Mouse (Mus musculus) brown adipose tissue, adult 24 weeks (tissue): Measurements from ENCODE around the gene Gon7. TPM values are rescaled to one million over a fixed set of nuclear protein-coding genes. Genes with fewer than 3 reads are reported as not detected.

Source experiments
- H3K27ac ChIP-seq: fragments of 200-500 bp; replicated peaks from 2 replicates; pipeline ENCODE4 v1.5.1; 2012; ENCODE audit warnings: low read depth, mild to moderate bottlenecking, low read length
- H3K4me1 ChIP-seq: fragments of 200-500 bp; 2 replicates; pipeline ENCODE4 v1.6.1; 2012; ENCODE audit warnings: low read length, mixed read lengths; ENCODE audit not compliant: control insufficient read depth, insufficient read depth, insufficient read length
- H3K4me3 ChIP-seq: fragments of 200-500 bp; 2 replicates; pipeline ENCODE4 v1.5.1; 2012; ENCODE audit warnings: low read depth, mild to moderate bottlenecking, low read length, moderate library complexity; ENCODE audit not compliant: insufficient read depth
- polyA plus RNA-seq: library from polyadenylated mRNA; stranded (reverse); fragments of >200 nt; gene quantifications from 2 replicates; pipeline ENCODE4 v1.2.4, GENCODE M21; 2012; ENCODE audit not compliant: missing spikeins, insufficient read depth, insufficient read length

Gon7 gene
- polyA plus RNA-seq, 1 experiment = 7.5 TPM

DNA sequence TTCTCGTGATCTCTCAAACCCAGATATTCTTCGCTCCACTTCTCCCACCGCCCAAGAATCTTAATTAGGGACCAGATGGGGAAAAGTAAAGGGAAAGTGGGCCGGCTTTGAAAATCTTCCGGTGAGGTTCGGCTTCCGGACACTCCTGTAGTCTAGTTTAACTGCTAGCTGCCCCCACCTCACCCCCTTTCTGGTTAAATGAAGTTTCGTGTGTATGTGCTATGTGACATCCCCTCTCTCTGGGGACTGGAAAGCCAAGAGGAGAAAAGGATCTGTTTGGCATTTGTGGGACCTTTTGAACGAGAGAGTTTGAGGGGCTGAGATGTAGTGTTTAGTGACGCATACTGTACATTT lies 777 bp upstream of the Gon7 start, which contains the start of gene Gm20604:
Gene Gm20604, minus strand, starts transcription at position 270 of the 354 bp plus-strand sequence.
- peak within 1 kb of the TSS; percentile 98 for H3K4me3 ChIP-seq
- H3K4me1 ChIP-seq = peaks cover 6% of the 10 kb centered on the region; the same call in 1 of the 2 replicates
- peak within 1 kb of the TSS; percentile 86 for H3K27ac ChIP-seq

DNA sequence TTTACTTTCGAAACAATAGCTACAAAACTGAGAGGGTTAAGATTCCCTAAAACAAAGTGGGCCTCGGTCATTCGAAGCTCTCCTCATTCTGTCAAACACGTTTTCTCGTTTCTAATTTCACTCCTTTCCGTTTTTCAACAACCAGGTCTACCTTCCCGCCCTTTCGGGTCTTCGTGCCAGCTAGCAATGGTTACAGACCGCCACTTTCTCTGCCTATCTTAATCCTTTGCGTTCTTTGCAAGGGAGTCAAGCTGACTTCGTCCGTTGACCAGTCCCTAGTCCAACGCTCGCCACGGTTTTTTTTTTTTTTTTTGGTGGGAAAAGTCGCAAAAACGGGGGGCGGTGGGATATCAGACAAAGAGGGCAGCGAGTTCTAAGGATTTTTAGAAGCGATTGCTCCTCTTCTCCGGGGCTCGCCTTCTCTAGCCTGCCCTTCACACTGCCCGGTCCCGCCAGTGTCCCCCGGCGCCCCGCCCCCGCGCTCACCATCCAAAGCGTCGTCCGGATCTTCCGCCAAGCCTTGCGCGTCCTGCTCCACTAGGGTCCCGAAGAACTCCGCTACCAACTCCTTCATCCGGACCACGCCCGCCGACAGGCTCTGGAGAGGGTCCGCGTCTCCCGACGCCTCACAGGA lies 431 bp downstream of the Gon7 start:
- Histone ChIP-seq H3K4me1 (peaks cover 6% of the 10 kb centered on the region; the same call in 1 of the 2 replicates), H3K27ac (peak overlapping the region; percentile 86), H3K4me3 (peak overlapping the region; percentile 96)

DNA sequence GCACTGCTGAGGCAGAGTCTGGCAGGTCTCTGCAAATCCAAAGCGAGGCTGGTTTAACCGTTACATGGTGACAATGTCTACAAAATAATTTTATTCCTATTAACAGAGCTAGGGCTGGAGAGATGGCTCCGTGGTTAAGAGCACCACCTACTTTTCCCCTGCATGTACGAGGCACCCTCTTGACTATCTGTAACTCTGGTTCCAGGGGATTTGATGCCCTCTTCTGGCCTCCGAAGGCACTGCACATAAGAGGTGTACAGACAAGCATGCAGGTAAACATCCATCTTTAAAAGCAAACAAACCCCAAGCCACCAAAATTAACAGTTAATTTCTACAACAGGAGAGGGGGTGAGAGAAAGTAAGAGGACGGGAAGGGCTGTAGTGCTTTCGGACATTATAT lies 1.3 kb downstream of the Gon7 start:
- Histone ChIP-seq H3K4me3 (peak overlapping the region; percentile 96; the same call in 1 of the 2 replicates), H3K27ac (no peak overlapping the region)

DNA sequence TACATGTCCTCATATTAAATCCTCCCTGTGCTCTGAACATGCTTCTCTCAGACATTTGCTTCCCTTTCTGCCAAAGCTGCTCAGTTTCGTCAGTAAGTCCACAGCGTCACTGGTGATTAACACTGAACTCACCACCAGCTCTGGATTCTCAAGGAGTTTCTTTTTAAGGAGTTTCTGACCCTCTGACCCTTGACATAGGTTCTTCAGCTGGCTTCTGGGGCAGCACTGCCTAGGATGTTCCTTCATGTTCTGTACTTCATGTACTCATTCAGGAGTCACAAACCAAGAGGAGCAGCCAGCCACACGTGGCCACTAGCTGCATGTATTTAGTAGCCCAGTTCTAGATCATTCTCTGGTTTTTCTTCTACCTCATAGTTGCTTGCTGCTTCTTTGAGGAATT lies 9.3 kb downstream of the Gon7 start:
- H3K4me3 ChIP-seq = no peak overlapping the region
- H3K27ac ChIP-seq = no peak overlapping the region
- H3K4me1 ChIP-seq = peaks cover 3% of the 10 kb centered on the region; the same call in 1 of the 2 replicates

More for the DNA sequence above, 1.3 kb downstream of the Gon7 start:
- peaks cover 6% of the 10 kb centered on the region; the same call in 1 of the 2 replicates for H3K4me1 ChIP-seq

DNA sequence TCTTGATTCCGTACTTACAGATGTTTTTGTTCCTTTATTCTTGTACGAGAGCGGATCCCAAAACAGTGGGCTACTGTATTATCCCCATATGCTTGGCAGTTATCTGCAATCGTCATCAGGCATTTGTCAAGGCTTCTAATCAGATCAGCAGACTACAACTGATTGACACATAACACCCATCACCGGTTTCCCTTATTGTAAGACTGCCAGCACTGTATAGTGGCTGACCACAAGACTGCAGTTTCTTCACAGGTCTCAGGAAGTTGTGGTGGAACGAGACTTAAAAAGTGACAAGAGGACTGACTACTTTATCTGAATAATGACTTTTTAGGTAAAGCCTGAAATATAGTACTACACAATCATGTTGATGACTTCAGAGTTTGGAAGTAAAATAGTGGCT lies 12.8 kb downstream of the Gon7 start:
- no peak overlapping the region for H3K27ac ChIP-seq
- peak overlapping the region; percentile 29; the same call in 1 of the 2 replicates for H3K4me3 ChIP-seq
- H3K4me1 ChIP-seq = peaks cover 7% of the 10 kb centered on the region; the same call in 1 of the 2 replicates

DNA sequence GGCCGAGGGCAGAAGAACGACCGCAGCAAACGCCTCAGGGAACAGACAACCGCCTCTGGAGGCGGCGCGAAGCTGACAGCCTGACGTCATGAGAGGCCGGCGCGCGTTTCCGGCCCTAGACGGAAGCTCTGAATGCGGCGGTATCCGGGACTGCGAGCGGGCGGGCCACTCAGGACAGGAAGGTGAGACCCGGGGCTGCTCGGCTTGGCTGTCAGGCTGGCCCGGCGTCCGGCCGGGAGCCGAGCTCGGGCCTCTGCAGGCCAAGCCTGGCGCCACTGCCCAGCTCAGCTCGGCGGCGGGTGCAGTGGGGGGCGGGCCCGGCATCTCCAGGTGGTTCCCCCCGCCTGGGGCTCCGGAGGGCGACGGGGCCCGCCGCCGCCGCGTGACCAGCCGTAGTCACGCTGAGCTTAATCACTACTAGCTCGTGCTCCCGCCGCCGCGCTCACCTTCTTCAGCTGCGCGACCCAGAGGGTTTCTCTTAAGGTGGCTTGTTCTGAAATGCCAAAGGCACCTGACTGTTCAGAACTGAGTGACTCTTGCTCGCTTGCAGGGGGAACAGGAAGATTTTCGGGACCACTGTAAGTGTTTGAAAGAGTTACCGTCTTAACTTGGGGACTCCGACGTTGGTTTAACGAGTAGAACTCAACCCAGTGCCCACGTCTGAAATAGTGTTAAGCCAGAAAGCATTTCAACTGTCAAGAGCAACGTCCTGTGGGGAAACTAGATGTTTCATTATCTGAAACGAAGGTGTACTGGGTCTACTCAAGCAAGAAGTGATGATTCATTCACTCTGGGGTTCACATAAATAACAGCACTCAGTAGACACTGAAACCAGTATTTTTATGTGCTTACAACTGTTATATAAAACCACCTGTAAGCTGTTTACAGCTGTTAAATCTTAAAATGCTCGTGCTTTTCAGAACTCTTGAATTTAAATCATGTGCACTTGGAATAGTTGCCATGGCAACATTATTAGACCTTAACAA lies 13.7 kb downstream of the Gon7 start, which contains the start of the genes Moap1 and Tmem251:
Gene Moap1, minus strand, starts transcription at position 73 of the 986 bp plus-strand sequence.
Gene Tmem251, plus strand, starts transcription at position 174 of the 986 bp plus-strand sequence.
- Histone ChIP-seq H3K27ac (peak within 1 kb of the TSS; percentile 85), H3K4me3 (peak within 1 kb of the TSS; percentile 93), H3K4me1 (peaks cover 7% of the 10 kb centered on the region; the same call in 1 of the 2 replicates)

DNA sequence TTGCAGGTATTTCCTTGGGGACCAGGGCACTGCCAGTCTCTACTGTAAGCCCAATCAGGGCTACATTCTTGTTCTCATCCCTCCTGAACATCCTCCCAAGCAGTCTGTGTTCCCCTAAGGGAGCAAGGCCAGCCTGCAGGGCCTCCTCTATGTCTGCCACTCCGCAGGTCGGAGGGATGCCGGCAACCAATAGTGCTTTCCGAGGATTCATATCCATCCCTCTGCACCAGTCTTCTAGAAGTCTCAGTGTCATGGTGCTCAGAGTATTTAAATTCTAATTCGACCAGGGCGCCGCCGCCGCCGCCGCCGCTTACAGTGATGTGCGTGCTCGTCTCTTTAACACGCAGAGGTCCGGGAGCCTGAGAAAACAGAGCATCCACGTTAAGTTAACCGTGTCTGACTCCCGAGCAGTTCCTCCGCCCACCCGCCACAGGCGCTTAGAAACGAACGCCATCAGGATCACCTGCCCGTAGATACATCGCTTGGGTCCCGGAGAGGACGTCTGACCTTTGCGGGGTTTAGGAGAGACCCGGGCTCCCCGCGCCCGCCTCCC lies 14.5 kb downstream of the Gon7 start:
- Histone ChIP-seq H3K4me3 (peak overlapping the region; percentile 93), H3K27ac (peak overlapping the region; percentile 85), H3K4me1 (peaks cover 7% of the 10 kb centered on the region; the same call in 1 of the 2 replicates)

DNA sequence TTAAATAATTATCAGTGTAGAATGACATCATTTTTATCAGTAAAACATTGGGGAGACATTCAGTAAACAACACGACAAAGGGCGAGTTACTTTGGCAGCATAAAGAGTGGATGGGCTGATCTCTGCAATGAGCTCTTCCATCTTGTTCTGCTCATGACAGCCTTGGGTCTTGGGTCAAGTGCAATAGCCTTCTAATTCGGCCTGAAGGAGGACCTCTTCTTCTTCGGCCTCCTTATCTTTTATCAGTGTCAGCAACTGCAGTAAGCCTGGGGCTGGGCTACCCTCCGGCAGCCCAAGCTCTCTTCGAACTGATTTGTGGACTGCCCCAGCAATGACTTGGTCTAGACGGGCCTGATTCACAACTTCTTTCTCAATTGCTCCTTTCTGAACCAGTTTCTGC lies 15.5 kb downstream of the Gon7 start:
- peaks cover 7% of the 10 kb centered on the region; the same call in 1 of the 2 replicates for H3K4me1 ChIP-seq
- no peak overlapping the region for H3K27ac ChIP-seq
- H3K4me3 ChIP-seq = no peak overlapping the region

DNA sequence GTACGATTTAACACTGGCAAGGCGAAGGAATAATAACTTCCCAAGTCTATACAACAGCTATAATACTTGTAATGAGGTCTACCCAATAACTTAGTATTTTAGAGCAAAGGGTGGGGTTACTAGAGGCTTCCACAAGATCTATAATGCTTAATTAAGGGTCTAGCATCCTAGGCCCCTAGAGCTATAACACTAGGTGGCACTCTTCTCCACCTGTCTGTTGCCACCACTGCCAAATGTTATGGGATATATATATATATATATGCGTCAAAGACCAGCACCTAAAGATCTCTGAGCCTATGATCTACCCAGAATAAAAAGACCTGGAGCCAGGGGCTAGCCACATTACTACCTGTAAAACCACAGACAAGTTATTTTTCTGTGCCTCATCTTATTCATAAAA lies 17.3 kb downstream of the Gon7 start:
- Histone ChIP-seq H3K27ac (no peak overlapping the region), H3K4me3 (no peak overlapping the region), H3K4me1 (peaks cover 7% of the 10 kb centered on the region; the same call in 1 of the 2 replicates)

DNA sequence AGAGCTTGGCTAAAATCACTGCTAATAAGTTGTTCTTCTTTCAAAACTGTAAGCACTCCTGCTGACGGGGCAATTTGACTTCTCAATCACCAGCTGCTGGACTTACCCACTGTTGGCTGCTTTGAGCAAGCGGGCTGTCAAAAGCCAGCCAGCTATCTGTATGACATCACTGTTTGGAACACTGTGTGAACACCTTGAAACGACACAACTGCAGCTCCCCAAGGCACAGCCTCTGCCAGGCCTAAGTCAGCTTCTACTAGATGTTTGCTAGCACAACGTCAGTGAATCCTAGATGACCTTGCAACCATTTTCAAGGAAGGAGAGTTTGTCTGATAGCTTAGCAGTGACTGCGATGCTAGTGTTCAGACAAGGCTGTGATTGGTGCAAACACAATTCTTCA lies 18.5 kb downstream of the Gon7 start:
- H3K4me3 ChIP-seq = no peak overlapping the region
- H3K27ac ChIP-seq = no peak overlapping the region
- H3K4me1 ChIP-seq = peaks cover 4% of the 10 kb centered on the region; the same call in 1 of the 2 replicates

DNA sequence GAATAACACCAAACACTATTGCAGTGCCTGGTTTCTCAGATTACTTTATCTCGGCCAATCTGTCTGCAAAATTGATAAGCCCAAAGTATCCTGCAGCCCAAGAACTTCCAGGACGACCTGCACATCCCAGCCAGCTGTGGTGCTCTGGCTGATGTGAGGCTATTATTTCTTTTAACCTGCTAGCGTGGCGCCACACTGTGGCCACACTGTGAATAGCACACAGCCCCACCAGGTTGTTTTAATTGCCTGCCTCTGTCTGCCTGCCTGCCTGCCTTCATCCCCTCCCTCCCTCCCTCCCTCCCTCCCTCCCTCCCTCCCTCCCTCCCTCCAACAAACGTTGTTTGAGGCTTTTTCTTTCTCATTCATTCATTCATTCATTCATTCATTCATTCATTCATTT lies 24.2 kb downstream of the Gon7 start:
- H3K4me1 ChIP-seq = peaks cover 7% of the 10 kb centered on the region
- H3K4me3 ChIP-seq = no peak overlapping the region
- no peak overlapping the region for H3K27ac ChIP-seq

DNA sequence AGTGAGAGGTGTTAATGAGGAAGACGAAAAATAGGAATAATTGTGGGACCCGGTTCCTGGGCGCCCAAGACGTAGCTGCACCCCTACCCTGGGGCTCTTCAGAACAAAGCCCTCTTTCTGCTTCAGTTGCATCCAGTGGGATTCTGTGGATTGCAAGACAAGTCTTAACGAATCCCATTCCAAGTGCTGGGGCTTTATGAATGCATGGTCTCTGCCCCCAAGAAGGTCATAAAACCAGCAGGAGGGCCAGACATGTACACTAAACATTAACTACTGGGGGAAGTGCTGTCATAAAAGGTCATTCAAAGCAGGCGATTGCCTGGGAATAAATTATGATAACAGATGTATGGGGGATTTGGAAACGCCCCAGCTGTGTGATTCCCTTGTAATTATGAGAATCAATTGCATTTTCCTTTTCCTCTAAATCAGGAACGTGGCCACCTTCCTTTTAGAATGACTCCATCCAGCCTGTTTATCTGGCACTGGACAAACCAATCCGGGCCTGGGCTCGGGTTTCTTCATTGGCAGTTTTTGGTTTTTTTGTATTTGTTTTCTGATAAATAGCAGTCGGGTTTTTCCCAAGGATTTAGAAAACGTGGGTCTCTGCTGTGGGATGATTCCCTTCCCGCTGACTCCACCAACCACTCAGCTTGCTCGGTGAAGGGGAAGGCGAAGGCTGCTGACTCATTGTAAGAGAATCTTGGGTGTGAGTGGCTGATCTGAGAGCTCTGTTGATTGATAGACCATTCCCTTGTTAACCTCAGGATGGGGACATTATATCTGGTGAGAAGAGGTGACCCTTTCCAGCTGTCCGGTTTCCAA lies 26.6 kb downstream of the Gon7 start:
- H3K4me3 ChIP-seq = peak overlapping the region; percentile 27; the same call in 1 of the 2 replicates

DNA sequence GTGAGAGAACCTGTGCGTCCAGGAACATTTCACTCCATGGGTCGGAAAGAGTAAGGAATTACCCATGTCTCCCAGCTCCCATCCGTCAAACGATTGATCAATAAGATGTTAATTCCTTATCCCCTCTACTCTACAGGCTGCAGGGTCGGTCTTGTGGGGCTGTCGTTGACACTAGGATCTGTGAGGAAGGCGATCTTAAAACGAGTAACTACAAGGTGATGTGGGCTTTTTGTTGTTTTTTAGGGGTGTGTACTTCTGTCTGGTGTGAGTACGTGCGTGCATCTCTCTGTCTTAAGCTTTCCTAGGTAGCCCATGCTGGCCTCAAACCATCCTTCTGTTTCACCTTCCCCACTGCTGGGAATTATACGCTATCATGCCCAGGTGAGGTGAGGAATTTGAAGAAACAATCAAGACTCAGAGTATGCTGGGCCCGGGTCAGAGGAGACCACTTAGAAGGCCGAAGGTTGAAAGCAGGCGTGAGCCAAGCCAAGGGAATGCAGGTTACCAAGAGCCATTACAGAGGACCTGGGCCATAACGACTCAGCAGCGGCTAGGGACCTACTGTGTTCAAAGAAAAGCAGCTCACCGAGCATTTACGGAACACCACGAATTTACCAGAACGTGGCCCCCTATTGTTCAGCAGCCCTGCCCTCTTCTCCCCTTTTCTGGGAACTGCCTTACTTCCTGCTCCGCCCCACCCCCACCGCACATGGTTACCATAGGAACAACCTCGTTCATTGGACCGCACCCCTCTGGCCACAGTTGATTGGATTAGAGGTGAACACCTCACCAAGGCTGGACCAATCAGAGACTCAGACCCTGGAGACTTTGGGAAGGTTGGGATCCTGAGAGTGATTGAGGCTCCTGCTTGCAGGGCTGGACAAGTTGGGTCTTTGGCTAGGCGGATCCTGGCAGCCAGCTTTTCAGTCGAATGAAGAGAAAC lies 27.5 kb downstream of the Gon7 start:
- peak overlapping the region; percentile 27 for H3K4me3 ChIP-seq
- H3K4me1 ChIP-seq = peaks cover 7% of the 10 kb centered on the region
- H3K27ac ChIP-seq = no peak overlapping the region

More for the DNA sequence above, 26.6 kb downstream of the Gon7 start:
- Histone ChIP-seq H3K27ac (no peak overlapping the region), H3K4me1 (peaks cover 7% of the 10 kb centered on the region)
